Comparison of ENCODE assay signal across 9 mouse cellular contexts in genomic region chr3:37952891-37953290, GRCm38 (mm10).
DNase-seq lines count a peak whose midpoint lies in the region; ATAC-seq and TF ChIP-seq lines count a peak whose summit lies in the region.
"Had no signal": no experiment of that assay in that cellular context is flagged by ENCODE, and none has a peak within 500 bp of the region (broad histone marks: within the 10 kb centered on the region; RNA-seq: fewer than 3 reads in every experiment).

No protein-coding gene starts in this region.

- peaks cover 5% of the 10 kb centered on the region; the same call in 1 of the 2 replicates for H3K9me3 ChIP-seq in intestine, postnatal 0 days (ENCODE audit: control insufficient read depth)
- no peaks in the 10 kb centered on the region for H3K9me3 ChIP-seq in intestine, embryonic 15.5 days
- no peaks in the 10 kb centered on the region for H3K9me3 ChIP-seq in kidney, embryonic 15.5 days (replicated peaks)

- H3K9ac ChIP-seq in intestine, postnatal 0 days (ENCODE audit: low read depth, low read length): no peak overlapping the region
- no peak overlapping the region for H3K9ac ChIP-seq in intestine, embryonic 15.5 days
- H3K9ac ChIP-seq in kidney, embryonic 15.5 days: no peak overlapping the region
- H3K9ac ChIP-seq: liver, embryonic 13.5 days had no signal

- TF ChIP-seq CTCF in intestine, postnatal 0 days (IDR thresholded peaks at IDR 0.05; ENCODE audit: low read depth): peak; percentile 77

- H3K27ac ChIP-seq in intestine, postnatal 0 days (ENCODE audit: low read depth, low read length): no peak overlapping the region
- no peak overlapping the region for H3K27ac ChIP-seq in intestine, embryonic 15.5 days
- no peak overlapping the region for H3K27ac ChIP-seq in kidney, embryonic 15.5 days
- H3K27ac ChIP-seq: liver, embryonic 13.5 days had no signal

- H3K4me3 ChIP-seq in intestine, postnatal 0 days (ENCODE audit: low read depth, low read length): no peak overlapping the region
- no peak overlapping the region for H3K4me3 ChIP-seq in intestine, embryonic 15.5 days (replicated peaks)
- H3K4me3 ChIP-seq in kidney, embryonic 15.5 days (replicated peaks): no peak overlapping the region
- H3K4me3 ChIP-seq: liver, embryonic 13.5 days had no signal

- H3K27me3 ChIP-seq in intestine, postnatal 0 days (replicated peaks; ENCODE audit: control insufficient read depth, insufficient read depth, low read length): no peaks in the 10 kb centered on the region
- no peaks in the 10 kb centered on the region for H3K27me3 ChIP-seq in intestine, embryonic 15.5 days (replicated peaks)
- H3K27me3 ChIP-seq in kidney, embryonic 15.5 days: no peaks in the 10 kb centered on the region
- H3K27me3 ChIP-seq: liver, embryonic 13.5 days had no signal

- peak; percentile 44 to 69 for DNase-seq in adrenal gland, postnatal 36 days
- peak; percentile 10 for DNase-seq in naive thymus-derived CD4-positive, alpha-beta T cell, adult 2 months (ENCODE audit: low read depth)
- DNase-seq in ovary, postnatal 10 days (ENCODE audit: low spot score): no peak
- DNase-seq: liver, embryonic 13.5 days had no signal

- no peak overlapping the region for H3K4me2 ChIP-seq in intestine, postnatal 0 days (replicated peaks; ENCODE audit: low read depth)
- no peak overlapping the region for H3K4me2 ChIP-seq in intestine, embryonic 15.5 days (replicated peaks)
- no peak overlapping the region for H3K4me2 ChIP-seq in kidney, embryonic 15.5 days
- H3K4me2 ChIP-seq: liver, embryonic 13.5 days had no signal

- 58% methylated on average over 3 of the region's 3 CpGs for WGBS in intestine, postnatal 0 days
- 44% methylated on average over 3 of the region's 3 CpGs for WGBS in intestine, embryonic 15.5 days
- WGBS in kidney, embryonic 15.5 days: 47% methylated on average over 3 of the region's 3 CpGs

- no peaks in the 10 kb centered on the region for H3K4me1 ChIP-seq in intestine, postnatal 0 days (replicated peaks; ENCODE audit: control insufficient read depth, insufficient read depth, low read length)
- H3K4me1 ChIP-seq in intestine, embryonic 15.5 days (replicated peaks): no peaks in the 10 kb centered on the region
- peaks cover 2% of the 10 kb centered on the region for H3K4me1 ChIP-seq in kidney, embryonic 15.5 days
- H3K4me1 ChIP-seq: liver, embryonic 13.5 days had no signal

- no peaks in the 10 kb centered on the region for H3K36me3 ChIP-seq in intestine, postnatal 0 days (ENCODE audit: control insufficient read depth, insufficient read depth)
- H3K36me3 ChIP-seq in intestine, embryonic 15.5 days: no peaks in the 10 kb centered on the region
- H3K36me3 ChIP-seq in kidney, embryonic 15.5 days: no peaks in the 10 kb centered on the region
- H3K36me3 ChIP-seq: liver, embryonic 13.5 days had no signal

- no peak for ATAC-seq in intestine, postnatal 0 days
- ATAC-seq in intestine, embryonic 15.5 days: no peak
- peak; percentile 43 for ATAC-seq in CD4-positive, CD25-positive, alpha-beta regulatory T cell, adult 4 months
- peak; percentile 49; the same call in 1 of the 2 replicates for ATAC-seq in kidney, embryonic 15.5 days (replicated peaks; ENCODE audit: low FRiP score)
- ATAC-seq in megakaryocyte-erythroid progenitor cell, adult 5-6 weeks (replicated peaks; ENCODE audit: low FRiP score, low TSS enrichment, poor library complexity, severe bottlenecking): no peak

Comparison
In these comparisons a context has a peak if more than half of its experiments do, and no peak if none do; other contexts are left out.
1. ATAC-seq: peak in CD4-positive, CD25-positive, alpha-beta regulatory T cell, adult 4 months (single experiment) and kidney, embryonic 15.5 days (single experiment); none in intestine, postnatal 0 days (single experiment), intestine, embryonic 15.5 days (single experiment) and megakaryocyte-erythroid progenitor cell, adult 5-6 weeks (single experiment).